Mouse (Mus musculus): Measurements from ENCODE around the gene Fam168a. TPM values are rescaled to one million over a fixed set of nuclear protein-coding genes. Genes with fewer than 3 reads are reported as not detected.

The Fam168a gene
- polyA plus RNA-seq, 1 experiment from 2014 or later: 59.9 TPM

DNA sequence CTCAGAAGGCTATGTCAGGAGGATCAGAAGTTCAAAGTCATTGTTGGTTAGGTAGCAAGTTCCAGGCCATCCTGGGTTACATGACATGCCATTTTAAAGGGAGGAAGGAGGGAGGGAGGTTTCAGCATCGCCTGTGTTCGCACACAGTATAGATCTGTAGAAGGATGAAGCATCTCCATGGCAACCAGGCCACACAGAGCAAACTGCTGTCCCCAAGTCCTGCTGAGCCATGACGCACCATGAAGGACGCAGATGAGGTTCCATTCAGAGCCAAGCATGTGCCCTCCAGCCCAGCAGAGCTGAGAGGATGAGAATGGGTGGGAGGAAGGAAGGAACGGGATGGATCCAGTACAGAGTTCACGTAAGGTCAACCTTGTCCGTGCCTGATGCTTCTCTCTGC is 33.0 kb upstream of the Fam168a start:
- Histone ChIP-seq H3K27me3 (ENCODE audit: control insufficient read depth, insufficient read depth, low read length) (no peaks in the 10 kb centered on the region), H3K27ac (ENCODE audit: low read length) (no peak overlapping the region), H3K4me1 (ENCODE audit: control insufficient read depth, insufficient read depth, low read length) (no peaks in the 10 kb centered on the region), H3K36me3 (ENCODE audit: control insufficient read depth, insufficient read depth, low read length) (no peaks in the 10 kb centered on the region), H3K9me3 (ENCODE audit: control insufficient read depth, low read depth, low read length) (no peaks in the 10 kb centered on the region), H3K4me2 (replicated peaks; ENCODE audit: low read depth, low read length) (no peak overlapping the region), H3K9ac (replicated peaks; ENCODE audit: low read depth, low read length) (no peak overlapping the region), H3K4me3 (ENCODE audit: low read depth, low read length) (no peak overlapping the region)
- ATAC-seq (ENCODE audit: insufficient number of reproducible peaks, insufficient read depth, low FRiP score, low read depth): no peak
- 71% methylated on average over 7 of the region's 7 CpGs for WGBS

DNA sequence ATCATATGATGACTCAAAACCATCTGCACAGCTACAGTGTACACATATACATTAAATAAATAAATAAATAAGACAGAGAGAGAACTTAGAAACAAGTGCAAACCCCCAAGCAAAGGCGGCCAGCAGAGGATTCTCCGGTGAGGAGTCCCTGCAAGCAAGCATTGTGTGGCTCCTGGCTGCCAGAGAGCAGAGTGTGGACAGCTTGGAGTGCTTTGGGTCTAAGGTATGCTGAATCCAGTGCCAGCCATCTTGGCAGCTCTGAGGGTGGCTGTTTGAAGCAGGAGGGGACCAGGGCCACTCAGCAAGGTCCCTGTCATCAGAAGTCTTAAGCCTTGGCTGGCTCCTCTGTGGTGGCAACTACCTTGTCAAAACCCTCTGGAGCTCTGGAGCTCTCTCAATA is 31.5 kb upstream of the Fam168a start:
- Histone ChIP-seq H3K36me3 (ENCODE audit: control insufficient read depth, insufficient read depth, low read length) (no peaks in the 10 kb centered on the region), H3K9ac (replicated peaks; ENCODE audit: low read depth, low read length) (no peak overlapping the region), H3K4me1 (ENCODE audit: control insufficient read depth, insufficient read depth, low read length) (0 out of 2 replicates have a peak, but pooled peaks cover 3% of the 10 kb centered on the region), H3K27ac (ENCODE audit: low read length) (no peak overlapping the region), H3K4me3 (ENCODE audit: low read depth, low read length) (no peak overlapping the region), H3K27me3 (ENCODE audit: control insufficient read depth, insufficient read depth, low read length) (no peaks in the 10 kb centered on the region), H3K9me3 (ENCODE audit: control insufficient read depth, low read depth, low read length) (no peaks in the 10 kb centered on the region), H3K4me2 (replicated peaks; ENCODE audit: low read depth, low read length) (no peak overlapping the region)
- 93% methylated on average over 2 of the region's 2 CpGs for WGBS
- ATAC-seq (ENCODE audit: insufficient number of reproducible peaks, insufficient read depth, low FRiP score, low read depth): no peak

DNA sequence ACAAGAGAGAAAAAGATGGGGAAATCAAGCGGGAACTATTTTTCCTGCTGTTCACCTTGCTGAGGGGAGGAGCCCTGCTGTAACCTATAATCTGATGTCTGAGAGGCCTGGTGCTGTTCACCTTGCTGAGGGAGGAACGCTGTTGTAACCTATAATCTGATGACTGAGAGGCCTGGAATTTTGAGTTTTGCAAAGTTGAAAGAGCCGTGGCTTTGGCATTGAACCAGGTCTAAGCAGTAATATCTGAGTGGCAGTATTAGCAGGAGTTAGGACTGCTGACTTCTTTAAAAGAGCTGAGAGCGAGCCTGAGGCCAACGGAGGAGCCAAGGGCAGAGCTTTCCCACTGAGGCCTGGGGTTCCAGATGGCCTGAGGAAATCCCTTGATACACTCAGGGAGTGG is 28.4 kb upstream of the Fam168a start:
- 78% methylated on average over 5 of the region's 5 CpGs for WGBS
- no peak for ATAC-seq (ENCODE audit: insufficient number of reproducible peaks, insufficient read depth, low FRiP score, low read depth)
- Histone ChIP-seq H3K27ac (ENCODE audit: low read length) (no peak overlapping the region), H3K27me3 (ENCODE audit: control insufficient read depth, insufficient read depth, low read length) (no peaks in the 10 kb centered on the region), H3K9me3 (ENCODE audit: control insufficient read depth, low read depth, low read length) (no peaks in the 10 kb centered on the region), H3K4me1 (ENCODE audit: control insufficient read depth, insufficient read depth, low read length) (0 out of 2 replicates have a peak, but pooled peaks cover 3% of the 10 kb centered on the region), H3K9ac (replicated peaks; ENCODE audit: low read depth, low read length) (no peak overlapping the region), H3K4me3 (ENCODE audit: low read depth, low read length) (no peak overlapping the region), H3K4me2 (replicated peaks; ENCODE audit: low read depth, low read length) (no peak overlapping the region), H3K36me3 (ENCODE audit: control insufficient read depth, insufficient read depth, low read length) (no peaks in the 10 kb centered on the region)

DNA sequence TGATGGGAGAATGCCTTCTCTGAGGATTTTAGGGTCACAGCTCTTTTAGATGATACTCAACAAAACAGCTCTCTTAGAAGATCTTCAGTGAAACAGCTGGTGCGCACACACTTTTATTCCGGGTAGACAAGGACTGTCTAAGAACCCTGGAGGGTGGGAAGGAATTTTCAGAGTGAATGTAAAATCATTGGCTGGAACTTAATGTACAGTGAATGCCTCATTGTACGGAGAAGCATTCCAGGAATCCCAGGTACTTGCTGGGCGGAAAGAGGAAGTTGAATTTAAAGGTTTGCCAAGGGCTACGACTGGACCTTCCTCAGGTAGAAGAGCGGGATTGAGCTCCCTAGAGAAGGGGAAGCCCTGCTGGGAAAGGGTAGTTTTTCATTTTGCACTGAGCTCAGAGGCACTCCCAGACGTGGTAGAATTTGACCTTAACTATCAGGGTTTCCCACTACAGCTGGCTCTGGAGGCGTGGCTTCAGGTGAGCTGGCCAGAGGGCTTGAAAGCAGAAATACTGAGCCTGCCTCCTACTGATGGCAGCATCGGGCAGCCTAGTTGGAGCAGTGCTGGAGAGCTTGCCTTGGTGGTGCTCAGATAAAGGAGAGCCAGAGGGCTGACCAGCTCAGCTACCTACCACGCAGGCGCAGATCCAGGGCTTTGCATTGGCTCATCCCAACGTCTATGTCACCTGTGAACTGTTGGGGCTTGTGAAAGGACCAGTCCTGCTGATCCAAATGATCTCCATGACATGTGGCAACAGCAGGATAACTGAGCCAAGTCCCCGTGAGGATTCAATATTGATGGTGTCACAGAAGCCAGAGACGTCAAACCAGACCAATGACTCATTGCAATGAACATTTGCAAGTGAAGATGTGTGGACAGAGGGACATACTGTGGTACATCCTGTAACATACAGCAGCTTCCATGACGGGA is 27.2 kb upstream of the Fam168a start:
- no peak overlapping the region for H3K4me3 ChIP-seq (ENCODE audit: low read depth, low read length)
- H3K9me3 ChIP-seq (ENCODE audit: control insufficient read depth, low read depth, low read length): no peaks in the 10 kb centered on the region
- H3K4me1 ChIP-seq (ENCODE audit: control insufficient read depth, insufficient read depth, low read length): 0 out of 2 replicates have a peak, but pooled peaks cover 3% of the 10 kb centered on the region
- H3K9ac ChIP-seq (replicated peaks; ENCODE audit: low read depth, low read length): no peak overlapping the region
- H3K27ac ChIP-seq (ENCODE audit: low read length): no peak overlapping the region
- ATAC-seq (ENCODE audit: insufficient number of reproducible peaks, insufficient read depth, low FRiP score, low read depth): no peak
- H3K36me3 ChIP-seq (ENCODE audit: control insufficient read depth, insufficient read depth, low read length): no peaks in the 10 kb centered on the region
- H3K27me3 ChIP-seq (ENCODE audit: control insufficient read depth, insufficient read depth, low read length): no peaks in the 10 kb centered on the region
- WGBS: 53% methylated on average over 15 of the region's 15 CpGs
- no peak overlapping the region for H3K4me2 ChIP-seq (replicated peaks; ENCODE audit: low read depth, low read length)

DNA sequence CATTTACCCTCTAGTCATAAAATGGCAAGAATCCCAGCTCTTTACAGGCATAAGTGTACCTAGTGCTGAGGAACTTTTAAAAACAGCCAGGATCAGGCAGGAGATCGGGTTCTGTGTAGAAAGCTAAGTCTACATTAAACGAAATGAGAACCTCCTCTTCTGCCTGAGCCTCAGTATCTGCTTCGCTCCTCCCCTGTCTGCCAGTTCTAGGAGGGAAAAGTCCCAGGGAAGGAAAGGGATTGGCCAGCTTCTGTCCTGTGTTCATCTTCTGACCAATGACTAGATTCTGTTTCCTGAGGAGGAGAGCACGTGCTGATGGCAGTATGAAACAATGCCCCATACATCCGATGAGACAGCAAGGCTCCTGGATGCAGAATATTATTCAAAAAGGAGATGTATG is 25.3 kb upstream of the Fam168a start:
- H3K4me1 ChIP-seq (ENCODE audit: control insufficient read depth, insufficient read depth, low read length): 0 out of 2 replicates have a peak, but pooled peaks cover 3% of the 10 kb centered on the region
- H3K9ac ChIP-seq (replicated peaks; ENCODE audit: low read depth, low read length): no peak overlapping the region
- no peaks in the 10 kb centered on the region for H3K9me3 ChIP-seq (ENCODE audit: control insufficient read depth, low read depth, low read length)
- no peak for ATAC-seq (ENCODE audit: insufficient number of reproducible peaks, insufficient read depth, low FRiP score, low read depth)
- H3K4me2 ChIP-seq (replicated peaks; ENCODE audit: low read depth, low read length): no peak overlapping the region
- H3K36me3 ChIP-seq (ENCODE audit: control insufficient read depth, insufficient read depth, low read length): no peaks in the 10 kb centered on the region
- H3K27me3 ChIP-seq (ENCODE audit: control insufficient read depth, insufficient read depth, low read length): no peaks in the 10 kb centered on the region
- H3K27ac ChIP-seq (ENCODE audit: low read length): no peak overlapping the region
- no peak overlapping the region for H3K4me3 ChIP-seq (ENCODE audit: low read depth, low read length)
- WGBS: 47% methylated on average over 5 of the region's 5 CpGs

DNA sequence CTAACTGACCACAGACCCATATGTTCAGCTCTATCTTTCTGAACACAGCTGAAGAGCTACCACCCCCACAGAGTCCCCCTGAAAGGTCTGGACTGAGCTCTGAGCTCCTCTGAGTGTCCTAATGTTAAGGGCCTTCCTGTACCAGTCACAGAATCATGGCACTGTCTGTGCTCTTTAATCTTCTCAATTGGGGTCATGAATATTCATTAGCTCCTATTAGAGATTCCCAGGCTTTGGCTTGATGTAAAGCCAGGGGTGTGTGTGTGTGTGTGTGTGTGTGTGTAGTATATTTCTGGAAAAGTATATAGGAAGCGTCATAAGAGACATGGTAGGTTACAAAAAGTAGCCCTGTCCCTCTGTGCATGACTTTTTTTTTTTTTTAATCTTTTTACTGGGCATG is 23.2 kb upstream of the Fam168a start:
- Histone ChIP-seq H3K4me3 (ENCODE audit: low read depth, low read length) (no peak overlapping the region), H3K36me3 (ENCODE audit: control insufficient read depth, insufficient read depth, low read length) (no peaks in the 10 kb centered on the region), H3K27ac (ENCODE audit: low read length) (no peak overlapping the region), H3K9me3 (ENCODE audit: control insufficient read depth, low read depth, low read length) (no peaks in the 10 kb centered on the region), H3K9ac (replicated peaks; ENCODE audit: low read depth, low read length) (no peak overlapping the region), H3K4me2 (replicated peaks; ENCODE audit: low read depth, low read length) (no peak overlapping the region), H3K27me3 (ENCODE audit: control insufficient read depth, insufficient read depth, low read length) (no peaks in the 10 kb centered on the region), H3K4me1 (ENCODE audit: control insufficient read depth, insufficient read depth, low read length) (0 out of 2 replicates have a peak, but pooled peaks cover 3% of the 10 kb centered on the region)
- no peak for ATAC-seq (ENCODE audit: insufficient number of reproducible peaks, insufficient read depth, low FRiP score, low read depth)
- 78% methylated on average over 1 of the region's 1 CpGs for WGBS

DNA sequence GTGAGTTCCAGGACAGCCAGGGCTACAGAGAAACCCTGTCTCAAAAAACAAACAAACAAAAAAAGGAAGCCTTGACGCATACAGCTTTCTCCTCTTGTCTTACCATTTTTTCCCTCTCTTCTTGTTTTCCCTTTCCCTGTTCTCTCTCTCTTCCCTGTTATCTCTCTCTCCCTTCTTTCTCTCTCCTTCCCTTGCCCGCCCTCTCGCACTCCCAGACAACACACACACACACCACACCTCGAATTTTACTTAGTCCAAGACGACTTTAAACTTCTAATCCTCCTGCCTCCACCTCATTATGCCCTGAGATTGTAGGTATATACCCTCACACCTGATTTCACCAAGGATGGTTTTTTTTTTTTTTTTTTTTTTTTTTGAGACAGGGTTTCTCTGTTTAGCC is 22.4 kb upstream of the Fam168a start:
- H3K9ac ChIP-seq (replicated peaks; ENCODE audit: low read depth, low read length): no peak overlapping the region
- WGBS: 66% methylated on average over 5 of the region's 5 CpGs
- ATAC-seq (ENCODE audit: insufficient number of reproducible peaks, insufficient read depth, low FRiP score, low read depth): no peak

DNA sequence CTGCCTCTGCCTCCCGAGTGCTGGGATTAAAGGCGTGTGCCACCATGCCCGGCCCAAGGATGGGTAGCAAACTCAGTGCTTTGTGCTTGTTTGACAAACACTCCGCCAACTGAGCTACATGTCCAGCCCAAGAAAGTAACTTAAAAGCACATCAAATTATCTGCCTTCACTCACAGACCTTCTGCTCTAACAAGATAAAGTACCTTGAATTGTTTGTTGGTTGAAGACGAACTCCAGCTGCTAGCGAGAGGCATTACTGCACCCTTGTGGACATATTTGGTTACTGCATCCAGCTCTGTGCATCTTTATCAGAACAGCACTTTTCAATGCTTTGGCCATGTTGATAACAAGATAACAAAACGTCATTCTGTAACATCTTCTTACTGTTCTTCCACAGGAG is 21.9 kb upstream of the Fam168a start:
- Histone ChIP-seq H3K36me3 (ENCODE audit: control insufficient read depth, insufficient read depth, low read length) (no peaks in the 10 kb centered on the region), H3K4me1 (ENCODE audit: control insufficient read depth, insufficient read depth, low read length) (no peaks in the 10 kb centered on the region), H3K27ac (ENCODE audit: low read length) (no peak overlapping the region), H3K9me3 (ENCODE audit: control insufficient read depth, low read depth, low read length) (no peaks in the 10 kb centered on the region), H3K27me3 (ENCODE audit: control insufficient read depth, insufficient read depth, low read length) (no peaks in the 10 kb centered on the region), H3K9ac (replicated peaks; ENCODE audit: low read depth, low read length) (no peak overlapping the region), H3K4me2 (replicated peaks; ENCODE audit: low read depth, low read length) (no peak overlapping the region), H3K4me3 (ENCODE audit: low read depth, low read length) (no peak overlapping the region)
- WGBS: 51% methylated on average over 7 of the region's 7 CpGs
- ATAC-seq (ENCODE audit: insufficient number of reproducible peaks, insufficient read depth, low FRiP score, low read depth): no peak

More for the DNA sequence above, 22.4 kb upstream of the Fam168a start:
- Histone ChIP-seq H3K9me3 (ENCODE audit: control insufficient read depth, low read depth, low read length) (no peaks in the 10 kb centered on the region), H3K27ac (ENCODE audit: low read length) (no peak overlapping the region), H3K4me1 (ENCODE audit: control insufficient read depth, insufficient read depth, low read length) (0 out of 2 replicates have a peak, but pooled peaks cover 3% of the 10 kb centered on the region), H3K4me3 (ENCODE audit: low read depth, low read length) (no peak overlapping the region), H3K4me2 (replicated peaks; ENCODE audit: low read depth, low read length) (no peak overlapping the region), H3K27me3 (ENCODE audit: control insufficient read depth, insufficient read depth, low read length) (no peaks in the 10 kb centered on the region), H3K36me3 (ENCODE audit: control insufficient read depth, insufficient read depth, low read length) (no peaks in the 10 kb centered on the region)
